Mouse (Mus musculus): ENCODE data around the gene Myh15. TPM values are rescaled to one million over a fixed set of nuclear protein-coding genes. Genes with fewer than 3 reads are reported as not detected.
A peak's percentile ranks its signal among the peaks of the same experiment; 100 is the strongest.

Gene Myh15
- polyA plus RNA-seq, 2 experiments, result 0.36 to 0.52 TPM

GRCm38 (mm10) chr16:49164349-49165137 lies 107.3 kb downstream of the Myh15 start:
- Histone ChIP-seq H3K4me2 (replicated peaks; ENCODE audit: low read depth, low read length, severe bottlenecking) (no peak overlapping the region), H3K4me3 (replicated peaks; ENCODE audit: low read length) (no peak overlapping the region), H3K9ac (ENCODE audit: low read depth, low read length, severe bottlenecking) (no peak overlapping the region), H3K36me3 (ENCODE audit: control insufficient read depth, insufficient read depth, low read length) (no peaks in the 10 kb centered on the region), H3K4me1 (ENCODE audit: control insufficient read depth, insufficient read depth, low read length) (0 out of 2 replicates have a peak, but pooled peaks cover 3% of the 10 kb centered on the region), H3K9me3 (ENCODE audit: control insufficient read depth, low read length) (no peaks in the 10 kb centered on the region), H3K27me3 (ENCODE audit: control insufficient read depth, insufficient read depth, low read length) (no peaks in the 10 kb centered on the region), H3K27ac (replicated peaks; ENCODE audit: low read depth, low read length) (no peak overlapping the region)
- peak; percentile 86 for DNase-seq (ENCODE audit: low spot score)
- 29% methylated on average over 7 of the region's 7 CpGs for WGBS
- no peak for TF ChIP-seq POLR2A (IDR thresholded peaks at IDR 0.05; ENCODE audit: borderline replicate concordance, extremely low read depth, insufficient read depth, insufficient read length)
- ATAC-seq (ENCODE audit: low FRiP score, low read depth), result peak; percentile 77

- Histone ChIP-seq H3K9ac (ENCODE audit: low read depth, low read length, severe bottlenecking) (no peak overlapping the region), H3K4me2 (replicated peaks; ENCODE audit: low read depth, low read length, severe bottlenecking) (no peak overlapping the region), H3K27ac (replicated peaks; ENCODE audit: low read depth, low read length) (no peak overlapping the region), H3K36me3 (ENCODE audit: control insufficient read depth, insufficient read depth, low read length) (no peaks in the 10 kb centered on the region), H3K4me3 (replicated peaks; ENCODE audit: low read length) (no peak overlapping the region), H3K27me3 (ENCODE audit: control insufficient read depth, insufficient read depth, low read length) (no peaks in the 10 kb centered on the region), H3K9me3 (ENCODE audit: control insufficient read depth, low read length) (no peaks in the 10 kb centered on the region), H3K4me1 (ENCODE audit: control insufficient read depth, insufficient read depth, low read length) (0 out of 2 replicates have a peak, but pooled peaks cover 3% of the 10 kb centered on the region)
- ATAC-seq (ENCODE audit: low FRiP score, low read depth) (no peak), DNase-seq (ENCODE audit: low spot score) (no peak)
- no peak for TF ChIP-seq POLR2A (IDR thresholded peaks at IDR 0.05; ENCODE audit: borderline replicate concordance, extremely low read depth, insufficient read depth, insufficient read length)
- WGBS, result 85% methylated on average over 11 of the region's 11 CpGs
Observed at GRCm38 (mm10) chr16:49165728-49166127, 108.4 kb downstream of the Myh15 start.

GRCm38 (mm10) chr16:49167325-49167724 lies 110.0 kb downstream of the Myh15 start:
- DNase-seq (ENCODE audit: low spot score) (no peak), ATAC-seq (ENCODE audit: low FRiP score, low read depth) (no peak)
- WGBS, result 84% methylated on average over 12 of the region's 12 CpGs
- Histone ChIP-seq H3K4me2 (replicated peaks; ENCODE audit: low read depth, low read length, severe bottlenecking) (no peak overlapping the region), H3K36me3 (ENCODE audit: control insufficient read depth, insufficient read depth, low read length) (no peaks in the 10 kb centered on the region), H3K4me1 (ENCODE audit: control insufficient read depth, insufficient read depth, low read length) (0 out of 2 replicates have a peak, but pooled peaks cover 3% of the 10 kb centered on the region), H3K27ac (replicated peaks; ENCODE audit: low read depth, low read length) (no peak overlapping the region), H3K9me3 (ENCODE audit: control insufficient read depth, low read length) (no peaks in the 10 kb centered on the region), H3K9ac (ENCODE audit: low read depth, low read length, severe bottlenecking) (no peak overlapping the region), H3K27me3 (ENCODE audit: control insufficient read depth, insufficient read depth, low read length) (no peaks in the 10 kb centered on the region), H3K4me3 (replicated peaks; ENCODE audit: low read length) (no peak overlapping the region)
- no peak for TF ChIP-seq POLR2A (IDR thresholded peaks at IDR 0.05; ENCODE audit: borderline replicate concordance, extremely low read depth, insufficient read depth, insufficient read length)

- Histone ChIP-seq H3K4me2 (replicated peaks; ENCODE audit: low read depth, low read length, severe bottlenecking) (no peak overlapping the region), H3K4me1 (ENCODE audit: control insufficient read depth, insufficient read depth, low read length) (no peaks in the 10 kb centered on the region), H3K27ac (replicated peaks; ENCODE audit: low read depth, low read length) (no peak overlapping the region), H3K4me3 (replicated peaks; ENCODE audit: low read length) (no peak overlapping the region), H3K36me3 (ENCODE audit: control insufficient read depth, insufficient read depth, low read length) (no peaks in the 10 kb centered on the region), H3K9me3 (ENCODE audit: control insufficient read depth, low read length) (no peaks in the 10 kb centered on the region), H3K27me3 (ENCODE audit: control insufficient read depth, insufficient read depth, low read length) (no peaks in the 10 kb centered on the region), H3K9ac (ENCODE audit: low read depth, low read length, severe bottlenecking) (no peak overlapping the region)
- no peak for TF ChIP-seq POLR2A (IDR thresholded peaks at IDR 0.05; ENCODE audit: borderline replicate concordance, extremely low read depth, insufficient read depth, insufficient read length)
- WGBS, result 79% methylated on average over 1 of the region's 1 CpGs
- DNase-seq (ENCODE audit: low spot score) (no peak), ATAC-seq (ENCODE audit: low FRiP score, low read depth) (no peak)
Observed at GRCm38 (mm10) chr16:49175077-49175476, 117.8 kb downstream of the Myh15 start.

- no peak for TF ChIP-seq POLR2A (IDR thresholded peaks at IDR 0.05; ENCODE audit: borderline replicate concordance, extremely low read depth, insufficient read depth, insufficient read length)
- Histone ChIP-seq H3K4me2 (replicated peaks; ENCODE audit: low read depth, low read length, severe bottlenecking) (no peak overlapping the region), H3K4me3 (replicated peaks; ENCODE audit: low read length) (no peak overlapping the region), H3K9me3 (ENCODE audit: control insufficient read depth, low read length) (no peaks in the 10 kb centered on the region), H3K4me1 (ENCODE audit: control insufficient read depth, insufficient read depth, low read length) (no peaks in the 10 kb centered on the region), H3K36me3 (ENCODE audit: control insufficient read depth, insufficient read depth, low read length) (no peaks in the 10 kb centered on the region), H3K9ac (ENCODE audit: low read depth, low read length, severe bottlenecking) (no peak overlapping the region), H3K27ac (replicated peaks; ENCODE audit: low read depth, low read length) (no peak overlapping the region), H3K27me3 (ENCODE audit: control insufficient read depth, insufficient read depth, low read length) (no peaks in the 10 kb centered on the region)
- WGBS, result 90% methylated on average over 8 of the region's 8 CpGs
- no peak for DNase-seq (ENCODE audit: low spot score)
- no peak for ATAC-seq (ENCODE audit: low FRiP score, low read depth)
Observed at GRCm38 (mm10) chr16:49175729-49176395, 118.6 kb downstream of the Myh15 start.
